Mouse (Mus musculus): ENCODE measurements around the gene Sart3. TPM values are rescaled to one million over a fixed set of nuclear protein-coding genes. Genes with fewer than 3 reads are reported as not detected.
A peak's percentile ranks its signal among the peaks of the same experiment; 100 is the strongest.

Gene Sart3
- total and polyA plus RNA-seq, 2 experiments from 2014 or later = 11.9 to 15.8 TPM

GRCm38 (mm10) chr5:113807712-113808111, 35.4 kb upstream of the Sart3 start:
- Histone ChIP-seq H3K9me3 (replicated peaks; ENCODE audit: control insufficient read depth, low read length) (0 out of 2 replicates have a peak, but pooled peaks cover 3% of the 10 kb centered on the region), H3K4me2 (ENCODE audit: low read depth, low read length) (no peak overlapping the region), H3K27me3 (ENCODE audit: control insufficient read depth, insufficient read depth, low read length) (0 out of 2 replicates have a peak, but pooled peaks cover 4% of the 10 kb centered on the region), H3K36me3 (replicated peaks; ENCODE audit: control insufficient read depth, insufficient read depth, low read length) (no peaks in the 10 kb centered on the region), H3K9ac (replicated peaks; ENCODE audit: low read depth, low read length) (no peak overlapping the region), H3K4me3 (ENCODE audit: low read depth, low read length) (no peak overlapping the region), H3K27ac (ENCODE audit: low read depth) (no peak overlapping the region), H3K4me1 (ENCODE audit: control insufficient read depth, insufficient read depth) (no peaks in the 10 kb centered on the region)
- DNase-seq (ENCODE audit: low spot score) (no peak), ATAC-seq (ENCODE audit: insufficient read depth, low read depth) (0 out of 2 replicates have a peak, but pooled peaks have one; percentile 11)
- WGBS = 46% methylated on average over 9 of the region's 9 CpGs
- no peak for TF ChIP-seq EP300 (IDR thresholded peaks at IDR 0.05; ENCODE audit: low read depth)
- TF ChIP-seq CTCF (IDR thresholded peaks at IDR 0.05; ENCODE audit: low read depth) = no peak

- no peak overlapping the region for H3K4me2 ChIP-seq (ENCODE audit: low read depth, low read length)
- H3K4me1 ChIP-seq (ENCODE audit: control insufficient read depth, insufficient read depth) = no peaks in the 10 kb centered on the region
- H3K4me3 ChIP-seq (ENCODE audit: low read depth, low read length) = no peak overlapping the region
- no peaks in the 10 kb centered on the region for H3K36me3 ChIP-seq (replicated peaks; ENCODE audit: control insufficient read depth, insufficient read depth, low read length)
- WGBS = 27% methylated on average over 10 of the region's 10 CpGs
- H3K27me3 ChIP-seq (ENCODE audit: control insufficient read depth, insufficient read depth, low read length) = 0 out of 2 replicates have a peak, but pooled peaks cover 4% of the 10 kb centered on the region
- no peak overlapping the region for H3K9ac ChIP-seq (replicated peaks; ENCODE audit: low read depth, low read length)
- DNase-seq (ENCODE audit: low spot score) (no peak), ATAC-seq (ENCODE audit: insufficient read depth, low read depth) (no peak)
- H3K27ac ChIP-seq (ENCODE audit: low read depth) = no peak overlapping the region
- TF ChIP-seq EP300 (IDR thresholded peaks at IDR 0.05; ENCODE audit: low read depth) (no peak), CTCF (IDR thresholded peaks at IDR 0.05; ENCODE audit: low read depth) (no peak)
- H3K9me3 ChIP-seq (replicated peaks; ENCODE audit: control insufficient read depth, low read length) = 0 out of 2 replicates have a peak, but pooled peaks cover 2% of the 10 kb centered on the region
These were observed 34.1 kb upstream of the Sart3 start for GRCm38 (mm10) chr5:113806414-113806813.

- TF ChIP-seq CTCF (IDR thresholded peaks at IDR 0.05; ENCODE audit: low read depth) (no peak), EP300 (IDR thresholded peaks at IDR 0.05; ENCODE audit: low read depth) (no peak)
- ATAC-seq (ENCODE audit: insufficient read depth, low read depth) (no peak), DNase-seq (ENCODE audit: low spot score) (no peak)
- peaks cover 10% of the 10 kb centered on the region for H3K27me3 ChIP-seq (ENCODE audit: control insufficient read depth, insufficient read depth, low read length)
- H3K4me1 ChIP-seq (ENCODE audit: control insufficient read depth, insufficient read depth) = no peaks in the 10 kb centered on the region
- H3K36me3 ChIP-seq (replicated peaks; ENCODE audit: control insufficient read depth, insufficient read depth, low read length) = no peaks in the 10 kb centered on the region
- H3K4me3 ChIP-seq (ENCODE audit: low read depth, low read length) = no peak overlapping the region
- H3K27ac ChIP-seq (ENCODE audit: low read depth) = no peak overlapping the region
- H3K9me3 ChIP-seq (replicated peaks; ENCODE audit: control insufficient read depth, low read length) = no peaks in the 10 kb centered on the region
- WGBS = 75% methylated on average over 9 of the region's 9 CpGs
- no peak overlapping the region for H3K4me2 ChIP-seq (ENCODE audit: low read depth, low read length)
- H3K9ac ChIP-seq (replicated peaks; ENCODE audit: low read depth, low read length) = no peak overlapping the region
These were observed 33.0 kb upstream of the Sart3 start for GRCm38 (mm10) chr5:113805301-113805700.

DNA sequence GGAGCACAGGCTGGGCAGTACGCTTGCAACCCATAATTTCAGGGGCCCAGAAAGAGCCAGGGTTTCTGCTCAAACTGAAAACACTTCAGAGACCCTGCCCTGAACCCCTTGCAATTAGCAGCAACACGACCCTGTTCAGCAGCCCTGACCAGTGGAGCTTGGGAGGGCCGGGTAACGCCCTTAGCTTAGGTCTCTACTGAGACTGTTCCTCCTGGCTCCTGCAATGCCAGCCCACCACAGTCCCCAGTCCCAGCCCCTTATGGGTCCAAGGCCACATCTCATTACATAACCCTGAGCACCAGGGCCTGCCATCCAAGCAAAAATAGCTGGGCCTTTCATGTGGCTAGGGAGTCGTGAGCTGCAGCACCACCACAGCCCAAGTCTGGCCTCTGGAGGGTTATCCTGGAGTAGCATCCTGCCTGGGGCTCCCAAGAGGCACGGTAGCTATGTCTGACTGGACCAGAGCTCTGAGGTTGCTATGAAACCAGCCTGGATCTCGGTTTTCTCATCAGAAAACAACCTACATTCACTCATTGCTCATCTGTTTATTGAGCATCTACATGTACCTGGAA, 32.2 kb upstream of the Sart3 start:
- TF ChIP-seq CTCF (IDR thresholded peaks at IDR 0.05; ENCODE audit: low read depth) (no peak), EP300 (IDR thresholded peaks at IDR 0.05; ENCODE audit: low read depth) (no peak)
- no peak for ATAC-seq (ENCODE audit: insufficient read depth, low read depth)
- no peak overlapping the region for H3K27ac ChIP-seq (ENCODE audit: low read depth)
- peaks cover 13% of the 10 kb centered on the region for H3K27me3 ChIP-seq (ENCODE audit: control insufficient read depth, insufficient read depth, low read length)
- H3K9me3 ChIP-seq (replicated peaks; ENCODE audit: control insufficient read depth, low read length) = no peaks in the 10 kb centered on the region
- 49% methylated on average over 7 of the region's 7 CpGs for WGBS
- no peaks in the 10 kb centered on the region for H3K36me3 ChIP-seq (replicated peaks; ENCODE audit: control insufficient read depth, insufficient read depth, low read length)
- H3K4me2 ChIP-seq (ENCODE audit: low read depth, low read length) = no peak overlapping the region
- DNase-seq (ENCODE audit: low spot score) = no peak
- no peak overlapping the region for H3K4me3 ChIP-seq (ENCODE audit: low read depth, low read length)
- H3K9ac ChIP-seq (replicated peaks; ENCODE audit: low read depth, low read length) = no peak overlapping the region
- no peaks in the 10 kb centered on the region for H3K4me1 ChIP-seq (ENCODE audit: control insufficient read depth, insufficient read depth)

- Histone ChIP-seq H3K9me3 (replicated peaks; ENCODE audit: control insufficient read depth, low read length) (no peaks in the 10 kb centered on the region), H3K27me3 (ENCODE audit: control insufficient read depth, insufficient read depth, low read length) (peaks cover 25% of the 10 kb centered on the region), H3K36me3 (replicated peaks; ENCODE audit: control insufficient read depth, insufficient read depth, low read length) (no peaks in the 10 kb centered on the region), H3K4me2 (ENCODE audit: low read depth, low read length) (peak within 1 kb of the TSS; percentile 44), H3K4me3 (ENCODE audit: low read depth, low read length) (peak within 1 kb of the TSS; percentile 38), H3K4me1 (ENCODE audit: control insufficient read depth, insufficient read depth) (no peaks in the 10 kb centered on the region), H3K27ac (ENCODE audit: low read depth) (peak within 1 kb of the TSS; percentile 48), H3K9ac (replicated peaks; ENCODE audit: low read depth, low read length) (0 out of 2 replicates have a peak within 1 kb of the TSS, but pooled peaks have one; percentile 30)
- TF ChIP-seq EP300 (IDR thresholded peaks at IDR 0.05; ENCODE audit: low read depth) (no peak), CTCF (IDR thresholded peaks at IDR 0.05; ENCODE audit: low read depth) (no peak)
- 1% methylated on average over 11 of the region's 11 CpGs for WGBS
- ATAC-seq (ENCODE audit: insufficient read depth, low read depth) (peak; percentile 82), DNase-seq (ENCODE audit: low spot score) (peak; percentile 48)
These were observed 28.0 kb upstream of the Sart3 start, which contains the start of gene Tmem119 for GRCm38 (mm10) chr5:113800280-113800679. TSS of gene Tmem119 (minus strand) at chr5:113800516.

Data from heart, postnatal 0 days (tissue).